ENCODE assay signal across 14 mouse cellular contexts in the genomic region with DNA sequence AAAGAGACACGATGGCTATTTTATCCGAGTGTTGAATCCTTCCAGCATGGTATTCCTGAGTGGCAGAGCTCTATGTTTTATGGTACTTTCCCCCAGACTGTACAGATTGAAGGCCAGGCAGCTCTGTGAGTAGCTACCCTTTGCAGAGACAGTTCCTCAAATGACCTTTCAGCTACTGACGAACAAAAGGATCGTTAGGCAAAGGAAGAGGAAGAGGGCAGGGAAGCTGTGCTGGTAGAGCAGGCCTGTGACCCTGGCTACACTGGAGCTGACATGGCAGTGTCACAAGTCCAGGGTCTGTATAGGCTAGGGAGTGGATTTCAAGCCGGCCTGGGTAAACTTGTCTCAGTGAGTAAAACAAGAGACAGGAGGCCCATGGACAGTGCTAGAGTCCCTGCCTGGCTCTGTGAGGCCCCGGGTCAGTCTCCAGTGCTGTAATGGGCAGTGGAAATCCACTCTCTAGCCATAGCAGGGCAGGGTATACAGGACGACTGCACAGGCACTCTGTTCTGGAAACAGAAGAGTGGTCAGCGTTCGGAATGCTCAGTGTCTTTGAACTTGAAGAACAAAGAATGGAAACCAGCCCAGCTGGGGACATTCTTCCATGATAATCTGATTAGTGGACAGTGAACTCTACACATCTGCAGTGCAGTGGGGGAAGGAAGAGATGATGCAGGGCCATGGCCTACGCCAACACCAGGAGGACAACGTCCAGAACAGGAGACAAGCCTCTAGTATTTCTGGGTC. TPM values are rescaled to one million over a fixed set of nuclear protein-coding genes. Genes with fewer than 3 reads are reported as not detected.
DNase-seq lines count a peak whose midpoint lies in the region; ATAC-seq lines count a peak whose summit lies in the region.
"Had no signal": no experiment of that assay in that cellular context is flagged by ENCODE, and none has a peak within 500 bp of the region (broad histone marks: within the 10 kb centered on the region; RNA-seq: fewer than 3 reads in every experiment).

No protein-coding gene starts in this region.

- no peak for ATAC-seq in hindbrain, embryonic 16.5 days
- no peak; the same call in 1 of the 2 replicates for ATAC-seq in midbrain, embryonic 12.5 days (ENCODE audit: low FRiP score, low read depth)
- no peak for ATAC-seq in midbrain, embryonic 15.5 days (replicated peaks)
- ATAC-seq in granulocyte monocyte progenitor cell, adult 5-6 weeks (replicated peaks; ENCODE audit: poor library complexity, severe bottlenecking) = peak; percentile 88
- ATAC-seq in megakaryocyte progenitor cell, adult 5-6 weeks (replicated peaks; ENCODE audit: poor library complexity) = peak; percentile 87
- ATAC-seq: forebrain, embryonic 13.5 days had no signal

- H3K4me1 ChIP-seq in hindbrain, embryonic 10.5 days (replicated peaks) = peaks cover 41% of the 10 kb centered on the region
- H3K4me1 ChIP-seq in hindbrain, embryonic 16.5 days (ENCODE audit: control insufficient read depth, insufficient read depth, low read depth, low read length) = no peaks in the 10 kb centered on the region; the same call in 1 of the 2 replicates
- H3K4me1 ChIP-seq in midbrain, embryonic 12.5 days = peaks cover 23% of the 10 kb centered on the region
- peaks cover 7% of the 10 kb centered on the region; the same call in 1 of the 2 replicates for H3K4me1 ChIP-seq in midbrain, embryonic 15.5 days

- no peaks in the 10 kb centered on the region for H3K27me3 ChIP-seq in hindbrain, embryonic 10.5 days (ENCODE audit: insufficient read depth, poor library complexity, severe bottlenecking)
- no peaks in the 10 kb centered on the region for H3K27me3 ChIP-seq in hindbrain, embryonic 16.5 days (replicated peaks; ENCODE audit: control insufficient read depth, insufficient read depth, low read length)
- no peaks in the 10 kb centered on the region for H3K27me3 ChIP-seq in midbrain, embryonic 12.5 days
- no peaks in the 10 kb centered on the region for H3K27me3 ChIP-seq in midbrain, embryonic 15.5 days (replicated peaks)
- H3K27me3 ChIP-seq: forebrain, embryonic 13.5 days; neural tube, embryonic 15.5 days had no signal

- no peak overlapping the region for H3K4me2 ChIP-seq in hindbrain, embryonic 16.5 days (ENCODE audit: low read length)
- H3K4me2 ChIP-seq in midbrain, embryonic 12.5 days (replicated peaks) = no peak overlapping the region
- no peak overlapping the region for H3K4me2 ChIP-seq in midbrain, embryonic 15.5 days
- H3K4me2 ChIP-seq: forebrain, embryonic 13.5 days; neural tube, embryonic 15.5 days had no signal

- no peak overlapping the region for H3K4me3 ChIP-seq in hindbrain, embryonic 10.5 days
- H3K4me3 ChIP-seq in hindbrain, embryonic 16.5 days (ENCODE audit: low read length) = no peak overlapping the region
- no peak overlapping the region for H3K4me3 ChIP-seq in midbrain, embryonic 12.5 days
- H3K4me3 ChIP-seq in midbrain, embryonic 15.5 days = no peak overlapping the region
- H3K4me3 ChIP-seq: forebrain, embryonic 13.5 days; neural tube, embryonic 15.5 days had no signal

- 72% methylated on average over 11 of the region's 11 CpGs for WGBS in hindbrain, embryonic 10.5 days
- WGBS in hindbrain, embryonic 16.5 days = 69% methylated on average over 11 of the region's 11 CpGs
- 53% methylated on average over 11 of the region's 11 CpGs for WGBS in midbrain, embryonic 12.5 days
- WGBS in midbrain, embryonic 15.5 days = 51% methylated on average over 11 of the region's 11 CpGs

- H3K27ac ChIP-seq in hindbrain, embryonic 10.5 days = peak overlapping the region; percentile 76
- H3K27ac ChIP-seq in hindbrain, embryonic 16.5 days (ENCODE audit: low read depth, low read length) = no peak overlapping the region
- peak overlapping the region; percentile 44 for H3K27ac ChIP-seq in midbrain, embryonic 12.5 days (replicated peaks)
- no peak overlapping the region for H3K27ac ChIP-seq in midbrain, embryonic 15.5 days
- H3K27ac ChIP-seq: forebrain, embryonic 13.5 days; neural tube, embryonic 15.5 days had no signal

- no peaks in the 10 kb centered on the region for H3K36me3 ChIP-seq in hindbrain, embryonic 10.5 days
- no peaks in the 10 kb centered on the region for H3K36me3 ChIP-seq in hindbrain, embryonic 16.5 days (ENCODE audit: control insufficient read depth, insufficient read depth, low read length)
- no peaks in the 10 kb centered on the region for H3K36me3 ChIP-seq in midbrain, embryonic 12.5 days
- no peaks in the 10 kb centered on the region for H3K36me3 ChIP-seq in midbrain, embryonic 15.5 days (replicated peaks)
- H3K36me3 ChIP-seq: neural tube, embryonic 15.5 days had no signal

- DNase-seq in hindbrain, embryonic 10.5 days (ENCODE audit: low spot score) = no peak
- DNase-seq in adrenal gland, postnatal 36 days = no peak
- no peak for DNase-seq in embryo, embryonic 11 days
- DNase-seq: gastrocnemius, postnatal 36 days; kidney, adult 9 months; lung, postnatal 36 days; thymus, postnatal 14 days had no signal

- no peak overlapping the region for H3K9ac ChIP-seq in hindbrain, embryonic 16.5 days (ENCODE audit: low read depth, low read length)
- H3K9ac ChIP-seq in midbrain, embryonic 12.5 days (replicated peaks) = no peak overlapping the region
- no peak overlapping the region for H3K9ac ChIP-seq in midbrain, embryonic 15.5 days
- H3K9ac ChIP-seq: forebrain, embryonic 13.5 days; neural tube, embryonic 15.5 days had no signal

- no peaks in the 10 kb centered on the region for H3K9me3 ChIP-seq in hindbrain, embryonic 10.5 days
- H3K9me3 ChIP-seq in hindbrain, embryonic 16.5 days (ENCODE audit: control insufficient read depth, low read length) = no peaks in the 10 kb centered on the region
- no peaks in the 10 kb centered on the region for H3K9me3 ChIP-seq in midbrain, embryonic 12.5 days
- H3K9me3 ChIP-seq in midbrain, embryonic 15.5 days = no peaks in the 10 kb centered on the region
- H3K9me3 ChIP-seq: forebrain, embryonic 13.5 days; neural tube, embryonic 15.5 days had no signal

RNA-seq across cellular contexts. Expression of gene Xxylt1, which starts 51.3 kb away (rescaled TPM):
- polyA plus RNA-seq in hindbrain, embryonic 10.5 days (2016; fragmentation: Nextera tagmentation; extraction: Ambion mirVana) = 12.1 and 15.1 TPM in 2 replicates
- 11.0 and 16.1 TPM in 2 replicates for polyA plus RNA-seq in hindbrain, embryonic 16.5 days (2015; fragmentation: Nextera tagmentation; extraction: Ambion mirVana)
- polyA plus RNA-seq in midbrain, embryonic 12.5 days (2016; fragmentation: Nextera tagmentation; extraction: Ambion mirVana) = 13.9 and 14.6 TPM in 2 replicates
- polyA plus RNA-seq in midbrain, embryonic 15.5 days (2015; fragmentation: Nextera tagmentation; extraction: Ambion mirVana) = 11.9 and 12.5 TPM in 2 replicates
- 14.7 and 32.6 TPM in 2 replicates for total RNA-seq in granulocyte monocyte progenitor cell, adult 5-6 weeks (2014; fragmentation: Nextera tagmentation)
- total RNA-seq in granulocyte monocyte progenitor cell, adult 5-6 weeks (2017) = 12.2 and 15.3 TPM in 2 replicates
- total RNA-seq in megakaryocyte progenitor cell, adult 5-6 weeks (2015) = 14.5 and 16.0 TPM in 2 replicates
- total RNA-seq in megakaryocyte progenitor cell, adult 5-6 weeks (2017) = 11.8 and 17.0 TPM in 2 replicates
- total RNA-seq in adrenal gland, postnatal 36 days (2021) = 10 to 100 TPM; 10.0 to 17.8 TPM

Comparison
In these comparisons a context has a peak if more than half of its experiments do, and no peak if none do; other contexts are left out.
1. H3K27ac ChIP-seq: peak in hindbrain, embryonic 10.5 days (single experiment) and midbrain, embryonic 12.5 days (single experiment); none in hindbrain, embryonic 16.5 days (single experiment) and midbrain, embryonic 15.5 days (single experiment).
2. ATAC-seq: peak in granulocyte monocyte progenitor cell, adult 5-6 weeks (single experiment) and megakaryocyte progenitor cell, adult 5-6 weeks (single experiment); none in hindbrain, embryonic 16.5 days (single experiment), midbrain, embryonic 12.5 days (single experiment) and midbrain, embryonic 15.5 days (single experiment).